Mouse (Mus musculus) fibroblast of lung, adult 2 months (primary cell): ENCODE data around the gene Map2k5.
A peak's percentile ranks its signal among the peaks of the same experiment; 100 is the strongest.

Experiments
- DNase-seq: peaks from one replicate; pipeline ENCODE4 v3.0.0-alpha.2; 2011; ENCODE audit warnings: low read depth

Gene Map2k5

GRCm38 (mm10) chr9:63145249-63146125 is 232.2 kb downstream of the Map2k5 start:
- no peak for DNase-seq

- no peak for DNase-seq
Measured at GRCm38 (mm10) chr9:63144502-63145248, 233.0 kb downstream of the Map2k5 start.

GRCm38 (mm10) chr9:63143641-63144501 is 233.8 kb downstream of the Map2k5 start:
- no peak for DNase-seq

GRCm38 (mm10) chr9:63143227-63143626 is 234.5 kb downstream of the Map2k5 start:
- no peak for DNase-seq

GRCm38 (mm10) chr9:63142335-63143036 is 235.2 kb downstream of the Map2k5 start:
- no peak for DNase-seq

DNA sequence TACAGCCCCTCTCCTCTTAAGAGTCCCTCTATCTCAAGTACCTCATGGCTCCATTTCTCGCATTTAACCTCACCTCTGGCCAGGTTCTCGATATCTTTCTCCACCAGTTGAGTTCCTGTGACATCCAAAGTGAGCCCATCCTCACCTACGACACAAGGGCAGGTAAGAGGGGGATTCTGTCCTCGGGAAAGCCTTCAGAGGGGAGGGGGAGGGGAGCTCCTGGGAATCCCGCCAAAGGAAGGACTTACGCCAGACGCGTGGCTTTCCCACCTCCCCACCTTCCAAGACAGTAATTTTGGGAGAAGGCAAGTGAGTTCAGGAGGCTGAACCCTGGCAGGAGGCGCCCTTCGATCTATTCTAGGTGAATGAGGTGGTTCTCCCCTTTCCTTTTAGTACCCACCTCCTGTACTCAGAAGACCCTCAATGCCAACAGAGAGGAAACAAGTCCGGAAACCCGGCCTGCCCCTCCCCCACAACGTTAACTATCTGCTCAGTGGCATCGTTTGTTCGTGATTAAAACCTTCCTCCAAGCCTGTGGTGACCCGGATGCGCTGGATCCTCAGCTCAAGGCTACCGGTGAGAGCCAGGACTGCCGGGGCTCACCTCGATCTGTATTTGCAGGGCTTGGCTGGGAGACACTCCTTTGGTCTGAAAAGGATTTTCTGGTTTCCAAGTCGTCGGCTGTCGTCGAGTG is 235.9 kb downstream of the Map2k5 start:
- no peak for DNase-seq

GRCm38 (mm10) chr9:63140211-63140610 is 237.5 kb downstream of the Map2k5 start:
- DNase-seq: no peak

- no peak for DNase-seq
Measured at GRCm38 (mm10) chr9:63139661-63140060, 238.0 kb downstream of the Map2k5 start.

DNA sequence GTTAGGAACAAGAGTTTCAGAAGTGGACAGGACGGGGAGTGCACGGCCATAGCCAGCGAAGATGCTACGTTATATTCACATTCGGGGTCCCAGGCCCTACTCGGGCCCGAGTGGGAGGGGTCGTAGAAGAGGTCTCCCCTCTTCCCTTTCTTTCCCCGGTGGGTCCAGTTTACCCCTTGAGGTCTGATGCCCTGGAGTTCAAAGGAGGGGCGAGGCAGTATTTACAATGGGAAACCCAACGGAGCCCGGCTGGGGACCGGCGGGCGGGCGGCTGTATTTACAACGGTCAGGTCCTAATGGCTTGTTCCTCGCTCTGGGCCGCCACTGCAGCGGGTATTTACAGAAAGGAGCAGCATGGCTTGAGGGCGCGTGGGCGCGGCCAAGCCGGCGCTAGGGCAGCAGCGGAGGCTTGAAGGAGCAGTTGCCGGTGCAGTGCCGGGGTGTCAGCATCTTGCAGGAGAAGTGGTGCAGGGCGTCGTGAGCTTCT is 239.2 kb downstream of the Map2k5 start:
- DNase-seq: no peak

DNA sequence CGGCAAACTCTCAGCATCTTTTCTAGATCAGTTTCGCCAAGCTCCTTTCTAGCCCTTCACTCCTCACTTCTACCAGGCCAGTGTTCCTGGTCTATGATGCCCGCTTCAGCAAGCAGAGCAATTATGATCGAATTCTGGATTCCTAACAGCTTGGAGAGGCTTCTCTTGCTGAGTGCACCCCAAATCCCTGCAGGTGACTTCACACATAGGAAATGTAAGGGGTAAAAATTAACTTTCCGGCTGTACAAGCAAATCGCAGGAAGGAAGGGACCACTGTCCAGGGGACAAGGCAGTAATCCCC is 240.1 kb downstream of the Map2k5 start:
- no peak for DNase-seq

GRCm38 (mm10) chr9:63136756-63137614 is 240.7 kb downstream of the Map2k5 start:
- DNase-seq: no peak

DNA sequence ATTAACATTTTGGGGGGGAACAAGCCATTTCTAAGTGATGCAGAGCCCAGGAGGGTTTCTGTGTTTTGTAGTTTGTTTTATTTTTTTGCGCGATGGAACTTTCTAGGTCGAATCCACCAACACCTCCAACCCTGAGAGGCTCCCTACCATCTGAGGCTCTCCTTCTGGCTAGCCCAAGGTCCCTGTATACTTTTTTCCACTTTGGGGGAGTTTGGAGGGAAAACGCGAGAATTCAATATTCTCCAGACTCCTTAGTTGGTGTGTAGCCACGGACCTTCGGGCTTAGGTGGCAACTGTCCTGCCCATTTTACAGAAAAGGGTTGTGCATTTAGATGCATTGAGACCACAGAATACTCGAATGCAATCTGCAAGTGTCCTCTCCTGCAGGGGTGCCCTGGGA is 241.5 kb downstream of the Map2k5 start:
- DNase-seq: no peak

DNA sequence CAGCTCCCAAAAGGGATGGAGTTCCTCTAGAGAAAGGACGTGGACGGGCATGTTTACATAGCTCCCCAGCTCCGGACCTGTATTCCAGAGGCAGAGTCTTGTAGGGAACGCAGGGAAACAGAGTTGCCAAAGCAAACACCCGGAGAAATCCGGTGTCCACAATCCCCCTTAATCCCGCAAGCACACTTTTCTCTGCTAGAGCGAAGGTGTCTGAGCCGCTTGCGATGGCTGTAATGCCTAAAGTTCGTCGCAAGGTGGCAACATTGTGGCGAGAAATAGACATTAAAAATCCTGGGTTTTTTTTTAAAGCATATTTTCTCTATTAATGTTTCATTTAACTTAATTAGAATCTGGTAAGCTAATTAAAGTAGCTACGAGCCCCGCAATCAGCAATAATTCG is 241.9 kb downstream of the Map2k5 start:
- DNase-seq: no peak

GRCm38 (mm10) chr9:63135356-63135755 is 242.3 kb downstream of the Map2k5 start:
- DNase-seq: no peak

DNA sequence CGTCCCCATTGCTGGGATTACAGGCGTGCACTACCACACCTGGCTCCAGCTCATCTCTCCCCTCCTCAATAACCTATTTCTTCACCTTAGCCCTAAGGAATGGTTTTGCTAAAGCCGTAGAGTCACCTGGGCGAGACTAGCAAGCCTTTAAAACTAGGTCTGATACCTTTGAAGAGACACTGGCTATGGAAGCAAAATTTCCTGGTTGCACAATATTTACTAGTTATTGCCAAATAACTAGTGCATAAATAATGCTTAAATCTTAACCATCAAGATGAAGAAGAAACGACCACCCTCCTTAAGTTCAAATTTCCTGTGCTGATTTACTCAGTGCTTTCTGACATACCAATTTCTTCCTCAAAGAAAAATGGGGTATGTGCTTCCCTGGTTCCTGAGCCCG is 244.0 kb downstream of the Map2k5 start:
- DNase-seq: no peak

DNA sequence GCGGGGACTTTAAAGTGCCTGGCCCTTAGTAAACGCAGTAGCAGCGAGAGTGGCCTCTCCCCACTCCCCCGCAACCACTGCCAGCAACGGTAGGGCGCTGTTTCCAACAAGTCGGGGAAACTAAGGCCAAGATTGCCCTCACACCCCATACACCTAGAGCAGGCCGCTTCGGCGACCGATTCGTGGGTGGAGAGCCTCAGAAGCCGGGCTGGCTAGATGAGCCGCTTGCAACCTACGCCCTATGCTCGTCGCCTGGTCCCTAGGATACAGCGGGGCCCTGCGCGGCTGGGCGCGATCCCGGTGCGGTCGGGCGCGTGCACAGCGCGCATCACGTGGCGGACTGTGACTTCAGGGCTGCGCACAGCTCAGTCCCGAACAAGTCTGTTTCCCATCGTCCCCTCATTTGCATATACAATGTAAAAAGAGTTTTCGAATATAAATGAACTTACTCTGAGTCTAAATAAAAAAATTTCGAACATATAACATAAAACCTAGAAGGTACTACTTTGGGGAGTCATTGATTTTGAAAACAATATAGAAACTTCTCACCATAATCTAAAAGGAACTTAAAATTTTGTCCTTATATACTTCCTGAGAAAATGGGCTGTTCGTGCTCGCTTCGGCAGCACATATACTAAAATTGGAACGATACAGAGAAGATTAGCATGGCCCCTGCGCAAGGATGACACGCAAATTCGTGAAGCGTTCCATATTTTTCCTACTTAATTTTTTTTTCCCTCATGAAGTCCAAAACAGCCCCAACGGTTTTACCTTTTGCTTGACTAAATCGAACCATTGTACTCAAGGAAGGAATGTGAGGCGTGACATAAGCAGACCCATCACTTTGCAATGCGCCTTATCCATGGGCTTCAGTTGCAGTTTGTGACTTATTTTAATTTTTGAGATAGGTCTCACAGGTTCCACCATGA is 244.8 kb downstream of the Map2k5 start:
- peak; percentile 85 for DNase-seq

- no peak for DNase-seq
Measured at GRCm38 (mm10) chr9:63131957-63132602, 245.6 kb downstream of the Map2k5 start.

DNA sequence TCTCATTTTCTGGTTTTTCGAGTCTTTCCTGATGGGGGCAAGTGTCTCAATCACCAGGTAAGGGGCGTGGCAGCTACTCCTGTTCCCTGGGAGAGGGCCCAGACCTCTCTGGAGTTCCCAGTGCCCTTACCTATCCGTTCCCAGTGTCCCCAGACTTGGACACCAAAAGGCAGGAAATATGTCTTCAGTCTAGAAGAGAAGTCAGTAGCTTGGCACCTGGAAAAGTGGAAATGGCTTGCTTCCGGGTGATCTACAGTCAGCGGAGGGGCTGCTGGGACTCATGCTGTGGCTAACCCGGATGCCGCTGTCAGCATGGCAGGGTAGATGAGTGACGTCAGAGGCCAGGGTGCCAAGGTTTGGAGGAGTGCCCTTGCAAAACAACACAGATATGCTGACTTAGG is 248.1 kb downstream of the Map2k5 start:
- no peak for DNase-seq
